Mouse (Mus musculus) midbrain, embryonic 16.5 days (tissue): Measurements from ENCODE around the gene Cfdp1. TPM values are rescaled to one million over a fixed set of nuclear protein-coding genes. Genes with fewer than 3 reads are reported as not detected.

Experiments
- ATAC-seq: fragments of 200-750 bp; cut with Nextera tagmentation; 2 replicates; pipeline ENCODE4 v1.8.0; 2017; ENCODE audit warnings: moderate TSS enrichment
- H3K27ac ChIP-seq: fragments of 300-500 bp; sonication (generic); 2 replicates; pipeline ENCODE4 v1.5.1; 2014; ENCODE audit warnings: mild to moderate bottlenecking, low read length, mixed read lengths
- H3K27me3 ChIP-seq: fragments of 300-500 bp; sonication (generic); 2 replicates; pipeline ENCODE4 v1.6.1; 2014; ENCODE audit warnings: low read depth, low read length, mixed read lengths; ENCODE audit not compliant: control insufficient read depth, insufficient read depth
- H3K36me3 ChIP-seq: fragments of 300-500 bp; sonication (generic); 2 replicates; pipeline ENCODE4 v1.6.1; 2014; ENCODE audit warnings: mild to moderate bottlenecking, low read length, moderate library complexity, mixed read lengths; ENCODE audit not compliant: control insufficient read depth, insufficient read depth
- H3K4me1 ChIP-seq: fragments of 300-500 bp; sonication (generic); 2 replicates; pipeline ENCODE4 v1.6.1; 2014; ENCODE audit warnings: mild to moderate bottlenecking, low read length, mixed read lengths; ENCODE audit not compliant: control insufficient read depth, insufficient read depth
- H3K4me2 ChIP-seq: fragments of 300-500 bp; sonication (generic); 2 replicates; pipeline ENCODE4 v1.6.1; 2014; ENCODE audit warnings: mild to moderate bottlenecking, low read length, mixed read lengths
- H3K4me3 ChIP-seq: fragments of 300-500 bp; sonication (generic); 2 replicates; pipeline ENCODE4 v1.5.1; 2014; ENCODE audit warnings: low read depth, mild to moderate bottlenecking, low read length, moderate library complexity, mixed read lengths
- H3K9ac ChIP-seq: fragments of 300-500 bp; sonication (generic); 2 replicates; pipeline ENCODE4 v1.6.1; 2014; ENCODE audit warnings: low read depth, low read length, mixed read lengths
- H3K9me3 ChIP-seq: fragments of 300-500 bp; sonication (generic); replicated peaks from 2 replicates; pipeline ENCODE4 v1.6.1; 2014; ENCODE audit warnings: mild to moderate bottlenecking, low read length, mixed read lengths; ENCODE audit not compliant: control insufficient read depth, poor library complexity, severe bottlenecking
- WGBS: fragments of 180-500 bp; shearing (Covaris S2); extraction: QIAGEN DNeasy Blood & Tissue Kit; methylation state at CpG from one replicate; pipeline ENCODE4 v1.1.7; 2014; 5-methylcytosine and 5-hydroxymethylcytosine counted together
- polyA plus RNA-seq: library from polyadenylated mRNA; unstranded; fragments of >200 nt; fragmentation: Nextera tagmentation; extraction: Ambion mirVana; gene quantifications from 2 replicates; pipeline ENCODE4 v1.2.1, GENCODE M21; 2015

The Cfdp1 gene
- polyA plus RNA-seq, 1 experiment from 2014 or later: 233 TPM

DNA sequence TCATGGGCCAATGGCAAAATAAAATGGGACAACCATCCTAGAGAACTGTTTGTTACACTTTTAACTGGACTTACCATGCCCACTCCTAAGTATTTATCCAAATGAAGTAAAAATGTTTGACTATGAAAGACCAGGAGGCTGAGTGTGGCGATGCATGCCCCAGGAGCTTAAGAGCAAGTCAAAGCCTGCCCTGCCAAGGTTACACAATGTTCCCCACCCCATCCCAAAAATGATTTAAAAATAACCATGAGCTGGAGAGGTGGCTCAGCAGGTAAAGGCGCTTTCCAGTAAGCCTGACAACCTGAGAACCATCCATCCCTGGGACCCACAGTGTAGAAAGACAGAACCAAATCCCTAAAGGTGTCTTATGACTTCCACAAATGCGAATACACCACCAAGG lies 35.5 kb downstream of the Cfdp1 start:
- no peak overlapping the region for H3K9ac ChIP-seq
- H3K27me3 ChIP-seq: no peaks in the 10 kb centered on the region
- WGBS: 97% methylated on average over 3 of the region's 3 CpGs
- no peak overlapping the region for H3K27ac ChIP-seq
- H3K4me1 ChIP-seq: no peaks in the 10 kb centered on the region
- peaks cover 2% of the 10 kb centered on the region; the same call in 1 of the 2 replicates for H3K36me3 ChIP-seq
- no peaks in the 10 kb centered on the region for H3K9me3 ChIP-seq
- no peak overlapping the region for H3K4me2 ChIP-seq
- H3K4me3 ChIP-seq: no peak overlapping the region
- no peak for ATAC-seq

DNA sequence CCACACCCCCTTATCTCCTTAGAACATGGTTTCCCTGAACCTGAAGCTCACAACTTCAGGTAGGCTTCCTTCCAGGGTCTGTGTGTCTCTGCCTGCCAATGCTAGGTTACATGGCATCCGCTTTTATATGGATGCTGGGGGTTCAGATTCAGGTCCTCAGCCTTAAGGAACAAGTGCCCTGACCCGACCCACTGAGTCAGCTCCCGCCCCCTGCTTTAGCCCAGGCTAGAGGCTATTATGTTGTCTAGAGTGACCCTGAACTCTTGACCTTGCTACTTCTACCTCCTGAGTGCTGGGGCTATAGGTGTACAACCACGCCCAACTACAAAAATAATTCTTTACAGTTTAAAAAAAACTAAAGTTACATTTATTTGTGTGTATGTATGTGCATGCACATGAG lies 39.0 kb downstream of the Cfdp1 start:
- H3K9ac ChIP-seq: no peak overlapping the region
- no peak overlapping the region for H3K4me3 ChIP-seq
- H3K4me1 ChIP-seq: peaks cover 11% of the 10 kb centered on the region
- no peak overlapping the region for H3K4me2 ChIP-seq
- no peaks in the 10 kb centered on the region for H3K27me3 ChIP-seq
- H3K27ac ChIP-seq: no peak overlapping the region
- ATAC-seq: no peak
- no peaks in the 10 kb centered on the region for H3K36me3 ChIP-seq
- no peaks in the 10 kb centered on the region for H3K9me3 ChIP-seq
- WGBS: 93% methylated on average over 4 of the region's 4 CpGs

DNA sequence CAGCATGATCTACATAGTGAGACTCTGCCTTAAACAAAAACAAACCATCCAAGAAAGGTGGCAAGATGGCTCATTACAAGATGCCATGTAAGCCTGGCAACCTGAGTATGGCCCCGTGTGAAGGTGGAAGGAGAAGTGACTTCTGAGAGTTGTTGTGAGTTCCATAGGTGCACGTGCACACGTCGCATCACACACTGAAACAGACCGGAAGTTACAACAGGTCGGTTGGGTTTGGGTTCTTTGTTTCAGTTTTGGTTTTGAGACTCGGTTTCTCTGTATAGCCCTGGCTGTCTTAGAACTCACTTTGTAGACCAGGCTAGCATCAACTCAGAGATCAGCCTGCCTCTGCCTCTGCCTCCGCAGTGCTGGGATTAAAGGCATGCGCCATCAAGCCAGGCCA lies 40.3 kb downstream of the Cfdp1 start:
- Histone ChIP-seq H3K27ac (no peak overlapping the region), H3K4me1 (peaks cover 11% of the 10 kb centered on the region), H3K4me3 (no peak overlapping the region), H3K36me3 (no peaks in the 10 kb centered on the region), H3K4me2 (no peak overlapping the region), H3K27me3 (no peaks in the 10 kb centered on the region), H3K9me3 (no peaks in the 10 kb centered on the region), H3K9ac (no peak overlapping the region)
- 96% methylated on average over 9 of the region's 9 CpGs for WGBS
- no peak for ATAC-seq

DNA sequence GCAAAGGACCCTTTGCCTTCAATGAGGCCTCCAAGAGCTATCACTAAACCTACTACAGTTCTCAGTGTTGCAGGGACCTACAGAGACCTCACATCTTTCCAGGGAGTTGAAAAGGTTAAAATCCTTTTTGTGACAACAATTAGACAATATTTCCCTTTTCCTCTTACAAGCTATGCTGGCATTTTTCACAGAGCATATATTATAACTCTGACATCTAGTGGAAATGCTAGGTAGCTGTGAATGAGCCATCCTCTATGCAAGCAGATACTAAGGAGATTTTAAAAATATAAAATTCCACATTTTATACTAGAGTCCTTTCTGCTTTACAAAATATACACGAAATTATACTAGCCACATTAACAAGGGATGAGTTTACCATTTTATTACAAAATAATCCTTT lies 41.3 kb downstream of the Cfdp1 start:
- peaks cover 11% of the 10 kb centered on the region for H3K4me1 ChIP-seq
- H3K27ac ChIP-seq: peak overlapping the region; percentile 38; the same call in 1 of the 2 replicates
- no peaks in the 10 kb centered on the region for H3K36me3 ChIP-seq
- no peak overlapping the region for H3K4me2 ChIP-seq
- WGBS: 78% methylated on average over 1 of the region's 1 CpGs
- no peaks in the 10 kb centered on the region for H3K27me3 ChIP-seq
- no peaks in the 10 kb centered on the region for H3K9me3 ChIP-seq
- ATAC-seq: no peak
- no peak overlapping the region for H3K9ac ChIP-seq
- no peak overlapping the region for H3K4me3 ChIP-seq

DNA sequence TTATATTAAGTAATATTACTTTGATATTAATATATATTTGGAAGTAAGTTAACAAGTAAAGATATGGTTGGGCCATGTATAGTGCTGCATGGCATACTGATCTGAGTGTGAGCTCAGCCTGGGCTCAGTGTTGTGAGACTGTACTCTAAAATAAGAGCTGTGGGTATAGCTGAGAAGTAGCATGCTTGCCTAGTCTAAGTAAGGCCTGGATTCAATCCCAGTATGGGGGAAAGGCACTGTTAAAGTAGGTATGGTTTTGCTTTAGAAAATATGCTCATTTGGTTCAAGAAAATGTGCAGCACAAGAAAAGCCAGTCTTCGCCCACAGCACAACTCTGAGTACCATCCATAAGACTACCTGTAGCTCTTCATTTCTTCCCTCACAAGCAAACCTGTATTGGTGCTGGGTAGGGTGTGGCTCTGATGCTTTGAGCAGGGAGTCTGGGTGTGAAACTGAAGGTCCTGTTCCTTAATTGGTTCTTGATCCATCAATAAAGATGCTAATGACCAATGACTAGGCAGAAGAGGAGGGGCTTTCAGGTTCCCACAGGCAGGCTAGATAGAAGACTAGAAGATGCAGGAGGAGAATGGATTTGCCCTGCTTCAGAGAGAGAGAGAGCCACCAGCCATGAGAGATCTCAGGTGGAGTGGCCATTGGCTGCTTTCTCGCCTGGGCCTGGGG lies 43.3 kb downstream of the Cfdp1 start:
- Histone ChIP-seq H3K9me3 (no peaks in the 10 kb centered on the region), H3K27me3 (no peaks in the 10 kb centered on the region), H3K4me1 (peaks cover 11% of the 10 kb centered on the region), H3K4me3 (no peak overlapping the region), H3K27ac (no peak overlapping the region), H3K9ac (no peak overlapping the region), H3K36me3 (no peaks in the 10 kb centered on the region), H3K4me2 (no peak overlapping the region)
- WGBS: 65% methylated on average over 2 of the region's 2 CpGs
- no peak for ATAC-seq

DNA sequence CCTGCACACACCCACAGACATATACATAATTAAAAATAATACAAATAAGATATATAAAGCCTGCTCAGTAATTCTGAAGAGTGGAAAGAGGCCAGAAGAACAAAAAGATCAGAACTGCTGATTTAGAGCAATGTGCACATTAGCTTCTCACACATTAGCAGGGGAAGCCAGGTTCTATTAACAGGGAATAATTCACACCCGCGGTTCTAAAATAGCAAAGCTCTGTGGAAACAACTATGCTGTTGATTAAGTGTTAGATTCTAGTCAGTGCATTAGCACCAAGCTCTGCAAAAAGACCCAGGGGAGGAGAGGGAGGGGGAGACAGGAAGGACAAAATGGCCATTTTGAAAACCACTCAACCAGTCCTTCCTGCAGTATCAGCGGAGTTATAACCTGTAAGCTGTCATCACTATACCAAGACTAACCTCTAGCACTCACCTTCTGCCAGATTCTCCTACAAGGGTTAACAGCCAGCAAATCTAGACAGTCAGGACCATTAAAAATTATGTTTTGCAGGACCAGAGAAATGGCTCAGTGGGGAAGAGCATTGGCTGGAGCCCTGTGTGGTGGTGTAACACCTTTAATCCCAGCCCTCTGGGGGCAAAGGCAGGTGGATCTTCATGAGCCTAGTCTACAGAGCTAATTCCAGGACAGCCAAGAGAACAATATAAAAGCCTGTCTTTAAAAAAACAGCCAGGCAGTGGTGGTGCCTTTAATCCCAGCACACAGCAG lies 45.0 kb downstream of the Cfdp1 start:
- Histone ChIP-seq H3K27me3 (no peaks in the 10 kb centered on the region), H3K4me1 (peaks cover 11% of the 10 kb centered on the region), H3K36me3 (no peaks in the 10 kb centered on the region), H3K4me3 (no peak overlapping the region), H3K9me3 (no peaks in the 10 kb centered on the region), H3K27ac (no peak overlapping the region), H3K4me2 (no peak overlapping the region), H3K9ac (no peak overlapping the region)
- no peak for ATAC-seq
- WGBS: 93% methylated on average over 3 of the region's 3 CpGs

DNA sequence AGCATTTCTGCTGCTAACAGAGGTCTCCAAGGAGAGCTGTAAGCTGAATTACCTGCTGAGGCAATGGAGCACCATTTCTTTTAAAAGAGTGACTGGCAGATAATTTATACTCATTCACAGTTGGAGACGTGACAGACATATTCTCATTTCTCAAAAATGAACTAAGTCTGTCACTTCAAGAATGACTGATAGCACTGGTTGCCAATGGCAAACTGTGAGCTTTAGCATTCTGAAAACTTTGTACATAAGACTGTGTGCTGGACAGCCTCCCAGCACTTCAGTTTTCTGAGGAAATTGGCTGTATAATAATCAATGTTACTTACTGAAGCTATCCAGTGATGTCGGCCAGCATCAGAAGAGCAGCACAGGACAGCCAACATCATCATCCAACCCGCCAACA lies 46.1 kb downstream of the Cfdp1 start:
- no peaks in the 10 kb centered on the region for H3K27me3 ChIP-seq
- no peaks in the 10 kb centered on the region for H3K9me3 ChIP-seq
- H3K27ac ChIP-seq: no peak overlapping the region
- peaks cover 11% of the 10 kb centered on the region for H3K4me1 ChIP-seq
- no peak overlapping the region for H3K4me3 ChIP-seq
- no peak overlapping the region for H3K9ac ChIP-seq
- over 99% methylated on average over 3 of the region's 3 CpGs for WGBS
- no peak for ATAC-seq
- H3K4me2 ChIP-seq: no peak overlapping the region
- H3K36me3 ChIP-seq: no peaks in the 10 kb centered on the region

DNA sequence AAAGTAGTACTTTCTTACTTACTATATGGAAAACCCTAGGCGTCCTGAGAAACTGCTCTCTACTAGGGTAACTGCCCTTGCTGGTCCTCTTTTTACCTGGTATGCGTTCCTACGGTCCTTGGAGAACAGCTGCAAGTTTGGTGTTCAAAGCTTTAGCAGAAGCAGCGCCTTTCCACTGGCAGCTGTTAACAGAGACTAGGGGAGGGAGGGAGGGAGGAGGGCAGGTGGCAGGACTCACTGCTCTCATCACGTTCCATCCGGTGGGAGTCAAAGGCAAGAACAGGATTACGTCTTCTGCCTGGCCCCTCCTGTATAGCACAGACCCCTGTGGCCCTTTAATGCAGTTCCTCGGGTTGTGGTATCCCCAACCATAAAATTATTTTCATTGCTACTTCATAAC lies 50.7 kb downstream of the Cfdp1 start:
- H3K27me3 ChIP-seq: no peaks in the 10 kb centered on the region
- H3K4me1 ChIP-seq: no peaks in the 10 kb centered on the region
- H3K9ac ChIP-seq: no peak overlapping the region
- no peaks in the 10 kb centered on the region for H3K9me3 ChIP-seq
- no peak overlapping the region for H3K4me2 ChIP-seq
- no peaks in the 10 kb centered on the region for H3K36me3 ChIP-seq
- H3K27ac ChIP-seq: no peak overlapping the region
- WGBS: 75% methylated on average over 8 of the region's 8 CpGs
- no peak for ATAC-seq
- no peak overlapping the region for H3K4me3 ChIP-seq

DNA sequence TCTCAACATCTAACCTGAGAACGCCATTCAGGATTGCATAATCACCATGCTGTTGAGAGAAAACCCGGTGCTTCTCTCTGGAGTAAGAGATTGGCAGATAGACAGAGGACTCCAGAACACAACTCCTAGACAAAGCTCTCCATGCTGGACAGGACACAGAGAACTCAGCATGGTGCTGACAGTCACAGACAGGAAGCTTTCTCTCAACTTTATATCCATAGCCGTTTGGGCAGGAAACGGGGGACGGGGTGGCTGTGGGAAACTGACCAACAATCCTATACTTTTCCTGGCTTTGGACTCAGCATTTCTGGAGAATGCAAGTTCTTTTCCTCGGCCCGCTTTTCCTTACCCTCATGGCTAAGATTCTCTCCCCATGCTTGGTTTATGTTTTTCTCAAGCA lies 51.8 kb downstream of the Cfdp1 start:
- ATAC-seq: no peak
- 77% methylated on average over 7 of the region's 7 CpGs for WGBS
- no peaks in the 10 kb centered on the region for H3K4me1 ChIP-seq
- H3K27ac ChIP-seq: peak overlapping the region; percentile 24; the same call in 1 of the 2 replicates
- H3K4me2 ChIP-seq: no peak overlapping the region
- no peaks in the 10 kb centered on the region for H3K27me3 ChIP-seq
- no peaks in the 10 kb centered on the region for H3K9me3 ChIP-seq
- H3K9ac ChIP-seq: no peak overlapping the region
- H3K36me3 ChIP-seq: no peaks in the 10 kb centered on the region
- no peak overlapping the region for H3K4me3 ChIP-seq
